Mouse (Mus musculus): ENCODE measurements around the gene Car1. TPM values are rescaled to one million over a fixed set of nuclear protein-coding genes. Genes with fewer than 3 reads are reported as not detected.
"Not testable (repeated sequence)": the region's sequence is repeated elsewhere in the genome, so short reads cannot be mapped to it uniquely, and the experiment has no call there.

Gene Car1
- polyA plus RNA-seq, 2 experiments from 2014 or later: 5.8 TPM; not detected in 1

DNA sequence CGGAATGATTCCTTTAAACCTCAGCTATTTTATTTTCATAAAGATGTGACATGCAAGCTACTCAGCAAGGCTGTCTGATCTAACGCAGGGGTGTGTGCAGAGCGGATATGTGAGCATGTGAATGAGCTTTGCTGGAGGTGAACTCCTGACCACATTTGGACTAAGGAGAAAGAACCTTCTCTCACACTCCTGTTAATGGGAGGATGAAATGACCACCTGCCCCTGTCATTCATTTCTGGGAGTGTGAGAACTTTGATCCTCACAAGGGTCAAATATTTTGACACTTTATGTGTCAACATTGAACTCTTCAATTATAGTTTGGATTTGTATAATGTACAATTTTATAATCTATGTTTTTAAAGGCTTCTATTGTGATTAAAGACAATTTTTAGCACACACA, 25.8 kb downstream of the Car1 start:
- not testable (repeated sequence) for ATAC-seq

- no peak for ATAC-seq
These were observed 28.0 kb downstream of the Car1 start for GRCm38 (mm10) chr3:14780212-14780611.

DNA sequence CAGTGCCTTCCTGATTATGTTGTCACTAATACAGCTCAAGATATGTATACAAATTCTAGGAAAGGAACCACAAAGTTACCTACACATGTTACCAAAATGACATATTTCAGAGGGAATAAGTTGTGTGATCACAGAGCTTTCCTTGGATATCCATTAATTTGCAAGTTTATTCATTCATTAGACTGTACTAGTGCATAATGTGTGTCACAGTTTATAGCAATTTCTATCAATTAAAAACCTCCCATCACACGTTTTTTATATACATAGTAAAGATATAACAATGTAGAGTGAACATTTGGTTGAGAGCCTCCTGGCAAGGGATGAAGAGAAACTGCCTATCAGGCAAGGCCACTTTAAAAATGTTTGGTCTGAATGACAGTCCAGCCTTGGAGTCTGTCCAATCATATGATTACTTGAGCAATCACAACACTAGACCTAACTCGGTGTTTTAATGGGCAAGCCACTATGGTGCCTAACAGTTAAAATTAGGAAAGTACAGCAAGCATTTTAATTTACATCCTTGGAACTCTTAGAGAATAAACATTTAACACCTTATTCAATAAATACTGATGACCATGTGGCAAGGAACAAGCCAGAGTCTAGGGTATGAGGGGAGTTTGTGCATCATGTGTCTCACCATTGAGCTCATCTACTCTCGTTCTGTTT, 31.5 kb downstream of the Car1 start:
- ATAC-seq: not testable (repeated sequence)

- not testable (repeated sequence) for ATAC-seq
These were observed 33.6 kb downstream of the Car1 start for GRCm38 (mm10) chr3:14774539-14774938.

DNA sequence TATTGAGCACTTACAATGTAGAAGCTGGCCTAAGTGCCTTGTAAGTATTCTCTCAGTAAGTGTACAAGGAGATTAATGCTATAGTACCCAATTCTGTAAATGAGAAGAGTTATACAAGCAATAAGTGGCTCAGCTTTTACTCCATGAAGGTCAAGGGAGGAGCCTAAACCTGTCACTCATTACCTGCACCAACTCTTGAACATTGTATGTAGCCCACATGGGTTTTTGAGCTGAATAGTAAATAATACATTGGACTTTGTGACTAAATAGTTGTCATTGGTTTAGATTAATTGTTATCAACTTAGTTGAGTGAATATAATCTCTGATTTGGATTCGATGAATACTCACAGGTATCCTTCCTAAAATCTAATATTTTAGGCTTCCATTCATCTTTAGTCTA, 35.7 kb downstream of the Car1 start:
- ATAC-seq: not testable (repeated sequence)

- no peak for ATAC-seq
These were observed 43.2 kb downstream of the Car1 start for GRCm38 (mm10) chr3:14764755-14765566.

GRCm38 (mm10) chr3:14755716-14756115, 52.5 kb downstream of the Car1 start:
- ATAC-seq: no peak

- ATAC-seq: no peak
These were observed 62.1 kb downstream of the Car1 start for GRCm38 (mm10) chr3:14746041-14746440.

DNA sequence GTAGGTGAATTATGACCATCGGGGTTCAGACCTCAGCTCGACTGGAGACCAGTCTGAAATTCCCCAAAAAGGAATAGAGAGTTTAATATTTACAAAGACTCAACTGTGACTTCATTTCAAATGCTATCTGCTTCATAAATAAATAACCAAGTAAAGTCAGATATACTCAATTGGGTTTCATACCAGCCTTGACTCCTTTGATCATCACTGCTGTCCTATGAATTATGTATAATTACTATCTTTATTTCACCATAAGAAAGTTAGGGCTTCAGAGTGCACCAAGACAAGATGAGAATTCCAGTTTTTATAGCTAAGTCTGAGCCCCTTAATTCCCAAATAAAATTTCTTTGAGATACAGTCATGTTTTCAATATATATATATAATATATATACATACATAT, 69.9 kb downstream of the Car1 start:
- ATAC-seq: no peak

GRCm38 (mm10) chr3:14727496-14727895, 80.7 kb downstream of the Car1 start:
- ATAC-seq: not testable (repeated sequence)

DNA sequence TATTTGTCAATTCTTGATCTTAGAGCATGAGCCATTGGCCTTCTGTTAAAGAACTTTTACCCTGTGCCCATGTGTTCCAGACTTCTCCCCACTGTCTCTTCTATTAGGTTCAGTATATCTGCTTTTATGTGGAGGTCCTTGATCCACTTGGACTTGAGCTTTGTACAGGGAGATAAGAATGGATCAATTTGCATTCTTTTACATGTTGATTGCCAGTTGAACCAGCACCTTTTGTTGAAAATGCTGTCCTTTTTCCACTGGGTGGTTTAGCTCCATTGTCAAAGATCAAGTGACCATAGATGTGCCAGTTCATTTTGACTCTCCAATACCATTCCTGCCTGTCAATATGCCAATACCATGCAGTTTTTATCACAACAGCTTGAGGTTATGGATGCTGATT, 82.7 kb downstream of the Car1 start:
- not testable (repeated sequence) for ATAC-seq

Other genes starting within 250 kb of the Car1 start
- gene 1810022K09Rik, start 197.1 kb downstream of the Car1 start, polyA plus RNA-seq (2017; shearing (Covaris generic)): 100 to 1,000 TPM; 228 to 232 TPM
- under 1 TPM; 0.24 to 0.27 TPM for gene Car13, start 166.6 kb downstream of the Car1 start, polyA plus RNA-seq (2017; shearing (Covaris generic))
- gene Car3, start 55.1 kb upstream of the Car1 start, polyA plus RNA-seq (2017; shearing (Covaris generic)): under 1 TPM in 1 of 2 experiments, not detected in 1; 0.52 TPM
- 10 to 100 TPM in 1 of 2 experiments, 1 to 10 TPM in 1; 4.1 to 19.6 TPM for gene Car2, start 77.9 kb upstream of the Car1 start, polyA plus RNA-seq (2017; shearing (Covaris generic))

Measured in activated CD4-positive, CD25-positive, alpha-beta regulatory T cell, adult 4 months (primary cell).